Mouse (Mus musculus) kidney, adult 11 months (tissue): ENCODE measurements at regions not wholly inside any gene's neighbourhood (a gene's known extent, or its start where the extent isn't known, plus 50 kb on each side); places are given as distances from the start of the nearest gene placed in this dataset.

Experiments used
- DNase-seq: peaks from one replicate; pipeline ENCODE4 v3.0.0; 2022

DNA sequence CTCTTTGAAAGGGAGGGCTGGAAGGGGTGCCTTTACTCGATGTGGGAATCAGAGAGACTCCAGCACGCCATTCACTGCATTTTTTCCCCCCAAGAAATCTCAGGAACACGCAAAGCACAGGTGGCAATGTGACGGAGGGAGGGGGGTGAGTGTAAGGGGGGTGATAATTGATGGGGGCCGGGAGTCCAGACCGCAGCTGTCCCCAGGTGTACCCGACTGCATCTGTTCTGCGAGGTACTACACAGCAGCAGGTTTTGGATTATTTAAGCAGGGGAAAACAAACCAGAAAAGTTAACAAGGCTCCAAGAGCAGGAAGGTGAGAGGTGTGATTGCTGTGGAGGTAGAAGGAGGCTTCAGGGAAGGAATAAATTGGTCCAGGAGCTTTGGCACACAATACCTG lies 153.8 kb upstream of the Satb1 start:
- no peak for DNase-seq

- DNase-seq = no peak
These were observed 153.1 kb upstream of the Satb1 start for GRCm38 (mm10) chr17:51986212-51986611.

DNA sequence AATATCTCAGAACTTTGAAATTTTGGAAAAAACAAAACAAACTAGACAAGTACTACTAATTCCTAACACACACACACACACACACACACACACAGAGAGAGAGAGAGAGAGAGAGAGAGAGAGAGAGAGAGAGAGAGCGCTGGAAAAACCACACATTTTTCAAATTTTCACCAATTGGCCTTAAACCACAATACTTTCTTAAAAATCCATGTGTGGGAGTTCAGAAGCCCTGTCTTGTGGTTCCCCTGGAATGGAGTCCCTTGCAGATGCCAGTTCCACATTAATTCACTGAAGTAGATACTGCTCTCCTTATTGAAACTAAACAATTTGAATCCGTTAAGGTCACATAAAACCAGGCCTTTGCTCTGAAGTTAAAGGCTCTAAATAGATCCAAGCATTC lies 146.0 kb upstream of the Satb1 start:
- no peak for DNase-seq

DNA sequence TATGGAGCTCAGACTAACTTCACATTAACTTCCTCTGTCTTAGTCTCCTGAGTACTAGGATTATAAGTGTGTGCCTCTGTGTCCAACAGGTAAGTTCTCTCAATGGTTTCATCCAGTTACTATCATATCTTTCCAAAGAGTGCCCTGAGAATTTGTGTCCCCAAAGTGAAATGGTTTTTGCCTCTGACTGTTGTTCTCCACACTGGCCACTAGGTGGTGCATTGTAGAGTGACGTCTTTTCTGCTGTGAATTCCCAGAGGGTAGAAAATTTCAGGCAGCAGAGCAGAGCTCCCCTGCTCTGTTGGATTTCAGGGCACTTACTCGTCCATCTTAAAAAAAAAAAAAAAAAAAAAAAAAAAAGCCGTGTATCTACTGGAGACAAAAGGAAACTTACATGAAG lies 138.4 kb upstream of the Satb1 start:
- no peak for DNase-seq

DNA sequence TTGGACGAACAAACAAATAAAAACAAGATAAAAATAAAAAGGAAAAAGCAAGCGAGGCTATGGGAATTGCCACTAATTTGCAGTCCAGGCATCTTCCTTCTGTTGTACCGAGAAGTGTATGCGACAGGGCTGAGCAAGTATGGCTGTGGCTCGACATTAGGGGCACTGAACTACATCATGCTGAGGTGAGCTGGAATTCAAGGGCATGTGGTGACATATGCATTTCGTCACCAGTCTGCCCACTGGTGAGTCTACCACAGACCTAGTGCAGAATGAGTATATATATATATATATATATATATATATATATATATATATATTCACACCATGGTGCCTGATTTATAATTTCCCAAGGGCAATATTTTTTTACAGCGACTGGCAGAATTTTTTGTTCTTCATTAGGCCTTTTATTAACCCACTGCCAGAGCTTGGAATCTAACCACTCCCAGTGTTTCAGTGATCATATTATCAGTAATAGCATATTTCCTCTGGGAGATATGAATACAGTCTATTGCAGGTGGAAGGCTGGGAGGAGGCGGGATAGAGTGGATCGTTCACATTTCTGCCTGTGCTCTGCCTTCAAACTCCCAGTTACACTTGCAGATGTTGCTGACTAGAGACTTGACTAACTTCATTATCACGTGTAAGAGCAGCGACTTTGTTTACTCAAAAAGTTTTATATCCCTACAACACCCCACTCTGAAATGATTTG lies 133.6 kb upstream of the Satb1 start:
- no peak for DNase-seq

- DNase-seq = no peak
These were observed 129.5 kb upstream of the Satb1 start for GRCm38 (mm10) chr17:51962529-51963110.

DNA sequence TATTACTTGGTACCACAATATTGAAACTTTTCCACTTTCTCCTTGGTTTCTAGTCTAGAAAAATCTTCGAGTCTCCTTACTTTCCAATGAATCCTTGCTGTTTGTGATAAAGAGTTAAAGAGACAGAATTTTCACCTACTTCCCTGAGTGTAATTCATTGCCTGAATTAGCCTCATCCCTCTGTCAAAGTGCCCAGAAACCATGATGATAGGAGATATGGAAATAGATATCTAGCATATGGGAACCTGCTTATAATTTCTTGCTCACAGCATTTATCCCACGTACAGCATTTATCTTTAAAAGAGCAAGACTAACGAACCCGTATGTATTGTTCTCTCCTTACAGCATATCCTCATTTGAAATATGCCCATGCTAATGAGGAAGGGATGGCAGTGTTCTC lies 128.2 kb upstream of the Satb1 start:
- no peak for DNase-seq

DNA sequence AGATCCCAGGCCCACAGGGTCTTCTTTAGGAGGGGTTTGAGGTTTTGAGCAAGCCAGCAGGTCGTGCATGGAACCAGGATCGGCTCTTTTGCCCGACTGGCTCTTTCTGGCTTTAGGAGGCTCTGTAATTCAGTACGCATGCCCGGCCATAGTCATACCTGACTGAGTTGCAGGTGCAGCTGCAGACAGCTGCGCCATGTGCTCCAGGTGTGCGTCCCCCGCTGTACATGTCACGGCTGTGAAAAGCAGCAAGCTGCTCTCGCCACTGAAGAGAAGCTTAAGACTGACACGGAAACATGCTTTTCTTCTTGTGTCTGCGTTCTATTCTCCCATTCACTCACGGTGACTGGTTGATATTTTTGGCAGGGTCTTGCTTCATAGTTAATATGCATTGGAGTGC lies 123.2 kb upstream of the Satb1 start:
- no peak for DNase-seq

- no peak for DNase-seq
These were observed 104.6 kb upstream of the Satb1 start for GRCm38 (mm10) chr17:51937707-51938106.

- DNase-seq = no peak
These were observed 103.0 kb upstream of the Satb1 start for GRCm38 (mm10) chr17:51936071-51936470.

DNA sequence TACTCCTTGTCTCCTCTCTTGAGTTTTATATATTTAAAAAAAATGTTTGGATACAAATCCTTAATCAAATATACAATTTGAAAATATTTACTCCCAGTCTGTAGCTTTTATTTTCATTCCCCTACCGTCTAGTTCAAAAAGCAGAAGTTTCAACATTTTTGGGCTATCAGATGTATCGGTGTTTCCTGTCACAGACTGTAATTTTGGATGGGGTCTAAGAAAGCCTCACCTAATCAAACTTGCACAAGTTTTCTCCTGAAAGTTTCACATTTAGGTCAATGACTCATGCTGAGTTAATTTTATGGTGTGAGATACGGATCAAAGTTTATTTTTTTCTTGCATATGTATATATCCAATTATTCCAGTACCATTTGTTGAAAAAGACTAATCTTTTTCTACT lies 93.3 kb upstream of the Satb1 start:
- DNase-seq = no peak

DNA sequence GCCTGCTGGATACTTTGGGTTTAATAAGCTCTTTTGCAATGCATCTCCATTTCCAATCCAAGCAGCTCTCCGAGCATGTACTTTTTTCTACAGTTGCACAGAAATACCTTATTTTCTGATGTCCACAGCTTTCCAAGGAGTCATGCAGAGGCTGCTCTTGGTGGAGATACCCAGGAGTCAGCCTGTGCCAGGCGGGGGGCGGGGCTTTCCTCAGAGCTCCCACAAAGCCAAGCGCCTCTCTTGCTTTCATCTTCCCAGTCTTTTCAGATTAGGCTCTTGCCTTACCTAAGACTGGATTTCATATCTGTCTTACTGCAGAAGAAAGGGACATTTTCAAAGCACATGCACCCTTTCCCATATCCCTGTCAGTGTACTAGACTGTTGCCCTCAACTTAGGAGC lies 73.9 kb upstream of the Satb1 start:
- no peak for DNase-seq

DNA sequence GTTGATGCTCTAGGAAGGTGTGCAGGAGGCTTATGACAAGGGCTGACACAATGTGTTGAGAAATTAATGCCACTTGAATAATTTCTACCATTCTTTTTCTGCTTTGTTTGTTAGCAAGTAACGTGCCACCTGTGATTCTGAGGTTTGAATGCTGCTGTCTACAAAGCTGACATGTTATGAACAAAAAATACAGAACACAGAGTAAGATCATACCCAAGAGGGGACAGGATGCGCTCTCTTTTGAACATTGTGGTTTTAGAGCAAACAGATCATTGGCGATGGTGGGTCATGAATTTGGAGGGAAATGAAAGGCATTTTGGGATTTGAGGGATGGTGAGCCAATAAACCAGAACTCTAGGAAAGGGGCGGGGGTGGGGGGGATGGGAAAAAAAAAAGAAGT lies 73.3 kb upstream of the Satb1 start:
- no peak for DNase-seq

DNA sequence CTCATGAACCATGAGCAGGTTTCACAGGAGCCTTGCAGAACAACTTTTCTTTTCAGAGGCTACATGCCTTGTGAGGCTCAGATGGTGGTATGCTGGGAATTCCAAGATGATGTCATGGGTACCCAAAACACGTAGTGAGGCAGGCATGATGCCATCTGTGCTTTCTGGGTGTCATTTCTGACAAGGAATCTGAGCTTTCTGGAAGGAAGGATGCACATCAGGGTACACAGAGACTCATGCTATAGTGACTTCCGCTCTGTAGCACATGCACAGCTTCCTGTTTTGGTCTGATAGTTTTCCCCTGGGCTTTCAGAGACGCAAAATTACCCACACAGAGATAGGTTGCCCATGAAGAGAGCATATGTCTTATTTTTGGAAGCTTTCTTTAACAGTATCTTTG lies 70.8 kb upstream of the Satb1 start:
- DNase-seq = no peak

- no peak for DNase-seq
These were observed 66.3 kb upstream of the Satb1 start for GRCm38 (mm10) chr17:51899376-51899775.

DNA sequence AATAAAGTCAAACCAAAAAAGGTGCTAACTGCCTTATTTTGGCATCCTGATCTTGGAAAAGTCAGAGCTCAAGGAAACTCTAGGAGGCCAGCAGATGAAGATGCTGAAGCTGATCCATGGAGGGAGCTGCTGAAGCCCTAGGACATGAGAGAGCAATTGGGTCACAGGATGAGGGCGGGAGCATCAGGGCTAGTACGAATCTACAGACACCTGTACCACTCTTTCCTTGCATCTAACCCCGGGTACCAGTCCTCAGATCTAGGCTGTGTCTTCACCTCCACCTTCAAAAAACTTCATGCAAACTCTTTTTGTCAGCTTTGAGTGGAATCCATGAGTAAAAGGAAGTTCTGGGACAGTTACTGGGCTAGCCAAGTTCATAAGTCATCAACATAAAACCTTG lies 63.1 kb upstream of the Satb1 start:
- no peak for DNase-seq

GRCm38 (mm10) chr17:51894278-51894677 lies 61.2 kb upstream of the Satb1 start:
- DNase-seq = no peak

DNA sequence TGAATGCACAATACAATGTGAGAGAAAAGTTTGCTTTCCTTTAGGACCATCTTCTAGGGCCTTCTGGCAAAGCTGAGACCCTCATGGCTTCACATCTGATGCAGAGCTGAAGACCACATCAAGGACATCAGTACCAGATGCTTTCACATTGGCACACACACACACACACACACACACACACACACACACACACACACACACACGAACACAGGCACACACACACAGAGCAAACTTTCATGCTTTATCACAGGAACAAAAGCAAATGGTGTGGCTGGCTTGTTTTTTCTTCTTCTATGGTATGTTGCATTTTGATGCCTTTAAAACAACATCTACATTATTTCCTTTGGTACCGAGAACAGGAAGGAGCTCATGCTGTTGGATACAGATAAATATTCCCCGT lies 59.8 kb upstream of the Satb1 start:
- DNase-seq = no peak

DNA sequence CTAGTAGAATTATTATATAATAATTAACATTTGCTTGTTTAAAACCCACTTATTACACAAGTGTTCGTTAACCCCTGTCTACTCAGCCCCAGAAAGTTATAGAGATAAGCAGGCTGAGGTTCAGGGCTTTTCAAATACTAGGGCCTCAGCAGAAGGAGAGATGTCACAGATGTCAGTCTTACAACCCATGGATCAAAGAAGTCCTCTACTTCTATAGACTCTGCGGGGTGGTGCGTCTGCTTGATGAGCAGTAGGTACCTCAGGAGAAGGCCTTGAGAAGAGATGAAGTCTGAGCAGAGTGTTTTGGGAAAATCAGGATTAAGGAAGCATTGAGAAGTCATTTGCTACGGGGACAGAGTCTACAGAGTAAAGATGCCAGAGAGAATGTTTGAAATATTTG lies 59.1 kb upstream of the Satb1 start:
- DNase-seq = no peak
